Mouse (Mus musculus) megakaryocyte, embryonic 14.5 days (primary cell): Measurements from ENCODE around the gene Mfap2.

Source experiments
- FLI1 ChIP-seq: IDR thresholded peaks from 2 replicates; pipeline ENCODE4 v1.6.1; 2012; ENCODE audit warnings: low read length, inconsistent platforms, mixed read lengths
- GATA1 ChIP-seq: IDR thresholded peaks from 3 replicates; pipeline ENCODE4 v1.6.1; 2012; ENCODE audit warnings: mixed read lengths, low read length, inconsistent platforms, borderline replicate concordance

- no peak for TF ChIP-seq GATA1
- TF ChIP-seq FLI1: no peak
Observed at GRCm38 (mm10) chr4:140967386-140968159, 42.6 kb upstream of the Mfap2 start.
